Mouse (Mus musculus): ENCODE measurements at regions not wholly inside any gene's neighbourhood (a gene's known extent, or its start where the extent isn't known, plus 50 kb on each side); places are given as distances from the start of the nearest gene placed in this dataset.
A peak's percentile ranks its signal among the peaks of the same experiment; 100 is the strongest.

DNA sequence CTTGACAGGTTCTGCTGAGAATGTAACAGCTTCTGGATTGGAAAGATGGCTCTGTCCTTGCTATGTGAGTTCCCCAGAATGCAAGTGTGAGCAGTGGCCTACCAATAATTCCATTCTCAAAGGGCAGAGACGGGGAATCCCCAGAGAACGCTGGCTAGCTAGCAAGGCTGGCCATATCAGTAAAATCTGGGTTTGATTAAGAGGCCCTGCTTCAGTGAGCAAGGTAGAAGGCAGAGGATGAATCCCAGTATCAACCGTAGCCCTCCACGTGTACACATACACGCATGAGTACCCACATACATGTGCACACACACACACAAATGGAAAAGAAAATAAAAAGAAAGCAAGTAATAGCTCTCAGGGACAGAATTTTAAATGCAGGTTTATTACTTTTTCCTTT lies 55.3 kb downstream of the Tril start:
- DNase-seq (ENCODE audit: low spot score in 2 of 2) = no peak

GRCm38 (mm10) chr6:53762586-53762985 lies 58.0 kb downstream of the Tril start:
- DNase-seq (ENCODE audit: low spot score in 2 of 2) = no peak

DNA sequence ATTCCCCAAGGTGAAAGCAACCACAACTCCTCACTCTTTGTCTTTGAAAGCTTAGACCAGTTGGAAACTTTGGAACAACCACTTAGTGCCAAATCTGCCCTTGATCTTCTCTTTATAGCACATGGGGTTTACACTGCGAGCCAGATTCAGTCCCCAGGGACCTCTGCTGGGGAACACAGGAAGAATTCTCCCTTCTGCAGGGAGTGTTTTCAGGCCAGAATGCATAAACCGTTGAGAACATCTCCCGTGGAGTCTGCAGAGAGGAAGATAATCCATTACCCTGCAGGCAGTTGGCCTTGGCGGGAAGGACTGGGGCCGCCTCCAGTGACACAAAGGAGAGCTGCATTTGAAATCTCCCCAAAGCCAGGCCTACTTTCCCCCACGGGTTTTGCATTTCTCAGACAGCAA lies 60.0 kb downstream of the Tril start:
- DNase-seq (ENCODE audit: low spot score in 2 of 2) = peak in 1 of 2 experiments; percentile 41

DNA sequence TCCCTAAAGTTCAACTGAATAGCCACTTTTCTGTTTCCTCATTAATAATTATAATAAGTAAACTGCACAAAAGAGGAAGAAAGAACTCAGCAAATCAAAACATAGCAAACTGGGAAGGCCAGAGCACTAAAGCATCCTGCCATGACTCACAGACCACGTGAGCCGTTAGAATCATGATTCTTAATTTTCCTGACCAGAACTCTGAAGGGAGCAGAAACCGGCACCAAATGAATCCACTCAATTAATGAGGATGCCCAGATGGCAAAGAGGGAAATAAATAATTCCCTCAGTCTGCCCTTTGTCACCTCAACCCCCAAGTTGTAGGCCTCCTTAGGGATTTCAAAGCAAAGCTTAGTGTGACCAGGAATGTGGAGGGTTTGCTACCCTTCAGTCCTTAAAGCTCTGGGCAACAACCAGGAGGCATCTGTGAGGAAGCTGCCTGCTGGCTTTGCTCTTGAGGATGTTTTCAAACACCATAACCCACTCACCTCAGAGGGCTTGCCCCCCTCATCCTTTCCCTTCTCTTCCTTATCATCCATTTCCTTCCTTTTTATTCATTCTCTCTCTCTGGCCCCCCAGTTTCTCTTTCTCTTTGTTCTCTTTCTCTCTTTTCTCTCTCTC lies 60.8 kb downstream of the Tril start:
- no peak for DNase-seq (ENCODE audit: low spot score in 2 of 2)

DNA sequence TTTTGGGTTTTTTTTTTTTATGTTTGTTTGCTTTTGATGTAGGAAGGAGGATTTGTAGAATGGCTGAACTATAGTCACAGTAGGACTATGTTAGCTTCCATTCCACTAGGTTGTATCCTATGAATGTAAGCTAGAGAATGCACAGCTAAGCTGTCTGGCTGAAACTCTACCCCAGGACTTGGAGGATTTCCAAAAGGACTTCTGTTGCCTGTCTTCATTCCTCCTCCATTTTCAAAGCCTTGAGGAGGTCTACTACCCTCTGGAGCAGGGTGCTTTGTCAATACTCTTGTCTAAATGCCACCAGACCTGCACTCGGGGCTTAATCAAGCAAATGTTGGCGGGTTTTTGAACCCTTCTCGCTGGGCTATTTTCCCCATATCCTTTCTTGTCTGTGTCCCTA lies 66.3 kb downstream of the Tril start:
- no peak for DNase-seq (ENCODE audit: low spot score in 2 of 2)

GRCm38 (mm10) chr6:53750539-53750938 lies 70.1 kb downstream of the Tril start:
- DNase-seq (ENCODE audit: low spot score in 2 of 2) = no peak
